Mouse (Mus musculus) forebrain, postnatal 0 days (tissue): Measurements from ENCODE around the gene Akap12. TPM values are rescaled to one million over a fixed set of nuclear protein-coding genes. Genes with fewer than 3 reads are reported as not detected.

ENCODE experiments used
- ATAC-seq: fragments of 200-750 bp; cut with Nextera tagmentation; 2 replicates; pipeline ENCODE4 v1.8.0; 2017; ENCODE audit warnings: mild to moderate bottlenecking, moderate library complexity
- DNase-seq: peaks from one replicate; pipeline ENCODE4 v3.0.0-alpha.2; 2015
- H3K27ac ChIP-seq: fragments of 300-500 bp; sonication (generic); 2 replicates; pipeline ENCODE4 v1.5.1; 2014; ENCODE audit warnings: low read depth, mild to moderate bottlenecking, antibody characterized with exemption, low read length, moderate library complexity, mixed read lengths
- H3K27me3 ChIP-seq: fragments of 300-500 bp; sonication (generic); 2 replicates; pipeline ENCODE4 v1.6.1; 2014; ENCODE audit warnings: mild to moderate bottlenecking, low read length, mixed read lengths; ENCODE audit not compliant: insufficient read depth
- H3K36me3 ChIP-seq: fragments of 300-500 bp; sonication (generic); 2 replicates; pipeline ENCODE4 v1.6.1; 2014; ENCODE audit warnings: mild to moderate bottlenecking, moderate library complexity; ENCODE audit not compliant: insufficient read depth
- H3K4me1 ChIP-seq: fragments of 300-500 bp; sonication (generic); 2 replicates; pipeline ENCODE4 v1.6.1; 2014; ENCODE audit warnings: antibody characterized with exemption; ENCODE audit not compliant: insufficient read depth
- H3K4me2 ChIP-seq: fragments of 300-500 bp; sonication (generic); 2 replicates; pipeline ENCODE4 v1.6.1; 2014; ENCODE audit warnings: low read depth, mild to moderate bottlenecking, moderate library complexity
- H3K4me3 ChIP-seq: fragments of 300-500 bp; sonication (generic); 2 replicates; pipeline ENCODE4 v1.5.1; 2014; ENCODE audit warnings: low read depth, low read length, mixed read lengths
- H3K9ac ChIP-seq: fragments of 300-500 bp; sonication (generic); 2 replicates; pipeline ENCODE4 v1.6.1; 2014; ENCODE audit warnings: mild to moderate bottlenecking
- H3K9me3 ChIP-seq: fragments of 300-500 bp; sonication (generic); 2 replicates; pipeline ENCODE4 v1.6.1; 2016; ENCODE audit warnings: low read length
- CTCF ChIP-seq: sonication (generic); IDR thresholded peaks from 2 replicates; pipeline ENCODE4 v1.5.1; 2016; ENCODE audit warnings: antibody characterized with exemption, control low read depth, low read depth
- WGBS: fragments of 180-500 bp; shearing (Covaris S2); extraction: QIAGEN DNeasy Blood & Tissue Kit; methylation state at CpG from one replicate; pipeline ENCODE4 v1.1.7; 2014; 5-methylcytosine and 5-hydroxymethylcytosine counted together
- polyA plus RNA-seq: library from polyadenylated mRNA; unstranded; fragments of >200 nt; fragmentation: Nextera tagmentation; extraction: Ambion mirVana; gene quantifications from 2 replicates; pipeline ENCODE4 v1.2.1, GENCODE M21; 2015
- total RNA-seq: library from RNA; depleted of rRNA; stranded (reverse); fragments of >200 nt; gene quantifications from 2 replicates; pipeline ENCODE4 v1.2.3, GENCODE M21; 2014

Gene Akap12
- total and polyA plus RNA-seq, 2 experiments from 2014 or later, result 28.3 to 52.4 TPM

- DNase-seq (no peak), ATAC-seq (no peak)
- Histone ChIP-seq H3K27ac (no peak overlapping the region), H3K27me3 (no peaks in the 10 kb centered on the region), H3K4me1 (no peaks in the 10 kb centered on the region), H3K36me3 (no peaks in the 10 kb centered on the region), H3K4me3 (no peak overlapping the region), H3K4me2 (no peak overlapping the region), H3K9ac (no peak overlapping the region), H3K9me3 (no peaks in the 10 kb centered on the region)
- TF ChIP-seq CTCF, result no peak
- WGBS, result 92% methylated on average over 7 of the region's 7 CpGs
Measured at GRCm38 (mm10) chr10:4246407-4246806, 19.8 kb upstream of the Akap12 start.

GRCm38 (mm10) chr10:4249235-4249845 is 16.8 kb upstream of the Akap12 start:
- no peak for DNase-seq
- no peak overlapping the region for H3K4me3 ChIP-seq
- H3K9ac ChIP-seq, result no peak overlapping the region
- no peak for TF ChIP-seq CTCF
- H3K27me3 ChIP-seq, result no peaks in the 10 kb centered on the region
- no peak overlapping the region for H3K4me2 ChIP-seq
- H3K27ac ChIP-seq, result no peak overlapping the region
- H3K9me3 ChIP-seq, result no peaks in the 10 kb centered on the region
- no peaks in the 10 kb centered on the region for H3K4me1 ChIP-seq
- no peaks in the 10 kb centered on the region for H3K36me3 ChIP-seq
- 9% methylated on average over 4 of the region's 4 CpGs for WGBS
- no peak for ATAC-seq

GRCm38 (mm10) chr10:4250681-4251080 is 15.5 kb upstream of the Akap12 start:
- no peak for TF ChIP-seq CTCF
- H3K4me2 ChIP-seq, result no peak overlapping the region
- no peak for DNase-seq
- H3K4me3 ChIP-seq, result no peak overlapping the region
- H3K27me3 ChIP-seq, result no peaks in the 10 kb centered on the region
- H3K36me3 ChIP-seq, result no peaks in the 10 kb centered on the region
- H3K4me1 ChIP-seq, result no peaks in the 10 kb centered on the region
- H3K27ac ChIP-seq, result no peak overlapping the region
- no peak overlapping the region for H3K9ac ChIP-seq
- H3K9me3 ChIP-seq, result no peaks in the 10 kb centered on the region
- WGBS, result 96% methylated on average over 3 of the region's 3 CpGs
- ATAC-seq, result no peak

- no peak for ATAC-seq
- H3K27me3 ChIP-seq, result no peaks in the 10 kb centered on the region
- no peaks in the 10 kb centered on the region for H3K9me3 ChIP-seq
- no peaks in the 10 kb centered on the region for H3K36me3 ChIP-seq
- H3K27ac ChIP-seq, result no peak overlapping the region
- H3K4me2 ChIP-seq, result no peak overlapping the region
- no peak for TF ChIP-seq CTCF
- 66% methylated on average over 4 of the region's 4 CpGs for WGBS
- no peak overlapping the region for H3K9ac ChIP-seq
- no peak overlapping the region for H3K4me3 ChIP-seq
- DNase-seq, result no peak
- no peaks in the 10 kb centered on the region for H3K4me1 ChIP-seq
Measured at GRCm38 (mm10) chr10:4253613-4254012, 12.6 kb upstream of the Akap12 start.

GRCm38 (mm10) chr10:4254459-4254858 is 11.7 kb upstream of the Akap12 start:
- Histone ChIP-seq H3K9me3 (no peaks in the 10 kb centered on the region), H3K4me3 (no peak overlapping the region), H3K4me1 (no peaks in the 10 kb centered on the region), H3K27ac (no peak overlapping the region), H3K27me3 (no peaks in the 10 kb centered on the region), H3K4me2 (no peak overlapping the region), H3K9ac (no peak overlapping the region), H3K36me3 (no peaks in the 10 kb centered on the region)
- DNase-seq, result no peak
- no peak for TF ChIP-seq CTCF
- ATAC-seq, result no peak
- WGBS, result 59% methylated on average over 5 of the region's 5 CpGs

GRCm38 (mm10) chr10:4260925-4261324 is 5.3 kb upstream of the Akap12 start:
- ATAC-seq (no peak), DNase-seq (no peak)
- H3K27me3 ChIP-seq, result no peaks in the 10 kb centered on the region
- no peak overlapping the region for H3K9ac ChIP-seq
- WGBS, result 73% methylated on average over 5 of the region's 5 CpGs
- no peaks in the 10 kb centered on the region for H3K36me3 ChIP-seq
- TF ChIP-seq CTCF, result no peak
- no peak overlapping the region for H3K4me3 ChIP-seq
- no peaks in the 10 kb centered on the region for H3K9me3 ChIP-seq
- H3K4me2 ChIP-seq, result no peak overlapping the region
- no peaks in the 10 kb centered on the region for H3K4me1 ChIP-seq
- H3K27ac ChIP-seq, result no peak overlapping the region

GRCm38 (mm10) chr10:4261359-4261952 is 4.7 kb upstream of the Akap12 start:
- no peak overlapping the region for H3K9ac ChIP-seq
- no peak overlapping the region for H3K4me2 ChIP-seq
- H3K36me3 ChIP-seq, result no peaks in the 10 kb centered on the region
- H3K4me1 ChIP-seq, result no peaks in the 10 kb centered on the region
- no peak overlapping the region for H3K4me3 ChIP-seq
- ATAC-seq (no peak), DNase-seq (no peak)
- H3K9me3 ChIP-seq, result no peaks in the 10 kb centered on the region
- no peaks in the 10 kb centered on the region for H3K27me3 ChIP-seq
- H3K27ac ChIP-seq, result no peak overlapping the region
- WGBS, result 76% methylated on average over 9 of the region's 9 CpGs
- TF ChIP-seq CTCF, result no peak
